Mouse (Mus musculus) lung, adult 2 months (tissue): ENCODE results near the gene Ndst2.

ENCODE experiments used
- CTCF ChIP-seq: fragments of 200-500 bp; IDR thresholded peaks from 2 replicates; pipeline ENCODE4 v1.5.1; 2011; ENCODE audit warnings: mild to moderate bottlenecking, low read length, control low read depth; ENCODE audit not compliant: insufficient read depth
- POLR2A ChIP-seq: fragments of 200-500 bp; IDR thresholded peaks from 2 replicates; pipeline ENCODE4 v1.6.1; 2011; ENCODE audit warnings: low read depth, mild to moderate bottlenecking, control low read depth, low read length, borderline replicate concordance; ENCODE audit errors: extremely low read depth

GRCm38 (mm10) chr14:20775661-20776060 lies 41.3 kb upstream of the Ndst2 start:
- no peak for TF ChIP-seq POLR2A
- no peak for TF ChIP-seq CTCF
